Mouse (Mus musculus): ENCODE data around the gene C5ar1.
"Not testable (repeated sequence)": the region's sequence is repeated elsewhere in the genome, so short reads cannot be mapped to it uniquely, and the experiment has no call there.

Gene C5ar1

DNA sequence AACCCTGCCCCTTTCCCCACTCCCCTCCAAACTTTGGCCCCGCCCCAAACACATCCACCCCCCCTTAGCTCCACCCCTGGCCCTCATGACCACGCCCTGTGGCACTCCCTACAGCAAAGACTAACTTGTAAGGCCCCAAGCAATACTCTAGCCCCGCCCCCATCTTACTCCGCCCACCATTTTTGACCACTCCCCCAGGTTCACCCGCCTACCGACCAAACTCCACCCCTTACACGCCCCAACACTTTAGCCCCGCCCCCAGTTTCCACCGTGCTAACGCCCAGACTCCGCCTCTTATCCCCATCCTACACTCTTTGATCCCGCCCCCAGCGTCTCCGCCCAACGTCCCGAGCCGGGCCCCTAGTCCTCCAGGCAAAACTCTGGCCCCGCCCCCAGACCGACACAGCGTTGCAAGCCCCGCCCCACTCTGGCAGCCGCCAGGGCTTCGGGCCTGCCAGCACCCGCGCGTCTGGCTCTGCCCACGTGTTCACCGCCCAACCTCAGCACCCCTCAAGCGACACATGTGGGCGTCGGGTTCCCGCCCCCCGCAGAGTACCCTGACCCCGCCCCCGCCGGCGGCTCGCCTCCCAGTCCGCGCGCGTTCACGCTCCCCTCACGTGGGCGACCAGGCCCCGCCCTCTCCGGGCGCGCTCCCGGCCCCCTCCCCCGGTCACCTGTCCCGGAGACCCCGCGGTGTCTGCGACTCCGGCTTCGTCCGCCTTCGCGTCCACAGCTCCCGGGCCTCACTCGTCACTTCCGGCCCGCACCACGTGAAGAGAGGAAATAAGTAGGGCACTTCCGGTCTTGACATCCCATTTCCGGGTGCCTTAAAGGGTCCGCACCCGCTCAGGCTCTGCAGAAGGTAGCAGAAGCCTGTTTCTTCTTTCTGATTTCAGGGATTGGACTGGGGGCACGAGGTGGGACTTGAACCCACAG is 27.0 kb upstream of the C5ar1 start, which contains the start of gene Ccdc9:
TSS of gene Ccdc9 (minus strand) at position 770 of the 936 bp plus-strand sequence.
- peaks cover 5% of the 10 kb centered on the region; the same call in 1 of the 2 replicates for H3K36me3 ChIP-seq (ENCODE audit: control insufficient read depth, insufficient read depth, low read length, poor library complexity, severe bottlenecking)
- H3K27me3 ChIP-seq (ENCODE audit: control insufficient read depth, insufficient read depth, low read length, poor library complexity, severe bottlenecking) = no peaks in the 10 kb centered on the region; the same call in 1 of the 2 replicates
- peak; percentile 99 for DNase-seq (ENCODE audit: low read depth, low spot score)

- no peaks in the 10 kb centered on the region; the same call in 1 of the 2 replicates for H3K27me3 ChIP-seq (ENCODE audit: control insufficient read depth, insufficient read depth, low read length, poor library complexity, severe bottlenecking)
- DNase-seq (ENCODE audit: low read depth, low spot score) = peak; percentile 66
- peaks cover 7% of the 10 kb centered on the region; the same call in 1 of the 2 replicates for H3K36me3 ChIP-seq (ENCODE audit: control insufficient read depth, insufficient read depth, low read length, poor library complexity, severe bottlenecking)
Measured at GRCm38 (mm10) chr7:16285450-16286025, 26.2 kb upstream of the C5ar1 start.

DNA sequence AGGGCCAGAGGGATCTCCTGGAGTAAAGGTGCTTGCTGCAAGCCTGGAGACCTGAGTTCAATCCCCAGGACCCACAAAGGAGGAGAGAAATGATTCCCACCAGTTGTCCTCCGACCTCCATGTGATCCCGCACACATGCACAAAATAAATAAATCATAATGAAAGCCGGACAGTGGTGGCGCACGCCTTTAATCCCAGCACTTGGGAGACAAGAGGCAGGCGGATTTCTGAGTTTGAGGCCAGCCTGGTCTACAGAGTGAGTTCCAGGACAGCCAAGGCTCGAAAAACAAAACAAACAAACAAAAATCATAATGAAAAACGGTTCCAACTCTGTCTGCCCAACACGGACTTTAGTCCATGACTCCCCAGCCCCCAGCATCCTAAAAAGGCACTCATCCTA is 25.6 kb upstream of the C5ar1 start:
- H3K36me3 ChIP-seq (ENCODE audit: control insufficient read depth, insufficient read depth, low read length, poor library complexity, severe bottlenecking) = peaks cover 7% of the 10 kb centered on the region; the same call in 1 of the 2 replicates
- no peak for DNase-seq (ENCODE audit: low read depth, low spot score)

DNA sequence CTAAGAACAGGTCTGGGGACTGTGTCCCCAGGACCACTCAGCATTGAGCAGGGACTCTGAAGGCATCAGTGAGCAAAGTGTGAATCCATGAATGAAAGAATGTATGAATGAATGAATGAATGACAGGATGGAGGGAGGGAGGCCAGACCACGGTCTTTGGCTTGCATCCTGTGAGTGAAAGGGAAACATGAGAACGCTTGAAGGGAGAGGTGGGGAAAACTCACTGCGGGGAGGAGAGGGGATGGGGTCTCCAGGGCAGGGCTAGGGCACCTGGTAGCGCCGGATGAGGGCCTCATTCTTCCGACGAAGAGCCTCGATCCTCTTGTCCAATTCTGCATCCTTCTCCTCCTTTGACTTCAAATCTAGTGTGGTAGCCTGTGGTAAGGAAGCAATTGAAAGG is 24.7 kb upstream of the C5ar1 start:
- DNase-seq (ENCODE audit: low read depth, low spot score) = no peak

More for the DNA sequence above, 25.6 kb upstream of the C5ar1 start:
- H3K27me3 ChIP-seq (ENCODE audit: control insufficient read depth, insufficient read depth, low read length, poor library complexity, severe bottlenecking) = no peaks in the 10 kb centered on the region; the same call in 1 of the 2 replicates

GRCm38 (mm10) chr7:16282334-16282733 is 23.0 kb upstream of the C5ar1 start:
- no peak for DNase-seq (ENCODE audit: low read depth, low spot score)
- no peaks in the 10 kb centered on the region; the same call in 1 of the 2 replicates for H3K27me3 ChIP-seq (ENCODE audit: control insufficient read depth, insufficient read depth, low read length, poor library complexity, severe bottlenecking)
- peaks cover 11% of the 10 kb centered on the region for H3K36me3 ChIP-seq (ENCODE audit: control insufficient read depth, insufficient read depth, low read length, poor library complexity, severe bottlenecking)

More for the DNA sequence above, 24.7 kb upstream of the C5ar1 start:
- Histone ChIP-seq H3K27me3 (ENCODE audit: control insufficient read depth, insufficient read depth, low read length, poor library complexity, severe bottlenecking) (no peaks in the 10 kb centered on the region; the same call in 1 of the 2 replicates), H3K36me3 (ENCODE audit: control insufficient read depth, insufficient read depth, low read length, poor library complexity, severe bottlenecking) (peaks cover 9% of the 10 kb centered on the region; the same call in 1 of the 2 replicates)

- Histone ChIP-seq H3K27me3 (ENCODE audit: control insufficient read depth, insufficient read depth, low read length, poor library complexity, severe bottlenecking) (no peaks in the 10 kb centered on the region; the same call in 1 of the 2 replicates), H3K36me3 (ENCODE audit: control insufficient read depth, insufficient read depth, low read length, poor library complexity, severe bottlenecking) (peaks cover 15% of the 10 kb centered on the region)
- no peak for DNase-seq (ENCODE audit: low read depth, low spot score)
Measured at GRCm38 (mm10) chr7:16280721-16281120, 21.4 kb upstream of the C5ar1 start.

- peaks cover 8% of the 10 kb centered on the region for H3K36me3 ChIP-seq (ENCODE audit: control insufficient read depth, insufficient read depth, low read length, poor library complexity, severe bottlenecking)
- no peaks in the 10 kb centered on the region for H3K27me3 ChIP-seq (ENCODE audit: control insufficient read depth, insufficient read depth, low read length, poor library complexity, severe bottlenecking)
- no peak for DNase-seq (ENCODE audit: low read depth, low spot score)
Measured at GRCm38 (mm10) chr7:16274922-16275890, 15.9 kb upstream of the C5ar1 start.

GRCm38 (mm10) chr7:16273766-16274140 is 14.4 kb upstream of the C5ar1 start:
- DNase-seq (ENCODE audit: low read depth, low spot score) = peak; percentile 77
- Histone ChIP-seq H3K27me3 (ENCODE audit: control insufficient read depth, insufficient read depth, low read length, poor library complexity, severe bottlenecking) (no peaks in the 10 kb centered on the region), H3K36me3 (ENCODE audit: control insufficient read depth, insufficient read depth, low read length, poor library complexity, severe bottlenecking) (peaks cover 6% of the 10 kb centered on the region)

GRCm38 (mm10) chr7:16273081-16273765 is 13.9 kb upstream of the C5ar1 start, which contains the start of gene Inafm1:
TSS of gene Inafm1 (minus strand) at chr7:16273617.
- Histone ChIP-seq H3K36me3 (ENCODE audit: control insufficient read depth, insufficient read depth, low read length, poor library complexity, severe bottlenecking) (peaks cover 3% of the 10 kb centered on the region), H3K27me3 (ENCODE audit: control insufficient read depth, insufficient read depth, low read length, poor library complexity, severe bottlenecking) (no peaks in the 10 kb centered on the region)
- peak; percentile 96 for DNase-seq (ENCODE audit: low read depth, low spot score)

- Histone ChIP-seq H3K36me3 (ENCODE audit: control insufficient read depth, insufficient read depth, low read length, poor library complexity, severe bottlenecking) (peaks cover 3% of the 10 kb centered on the region), H3K27me3 (ENCODE audit: control insufficient read depth, insufficient read depth, low read length, poor library complexity, severe bottlenecking) (no peaks in the 10 kb centered on the region)
- DNase-seq (ENCODE audit: low read depth, low spot score) = no peak
Measured at GRCm38 (mm10) chr7:16272681-16273080, 13.3 kb upstream of the C5ar1 start.

GRCm38 (mm10) chr7:16271139-16271538 is 11.8 kb upstream of the C5ar1 start:
- DNase-seq (ENCODE audit: low read depth, low spot score) = no peak
- no peaks in the 10 kb centered on the region for H3K36me3 ChIP-seq (ENCODE audit: control insufficient read depth, insufficient read depth, low read length, poor library complexity, severe bottlenecking)

DNA sequence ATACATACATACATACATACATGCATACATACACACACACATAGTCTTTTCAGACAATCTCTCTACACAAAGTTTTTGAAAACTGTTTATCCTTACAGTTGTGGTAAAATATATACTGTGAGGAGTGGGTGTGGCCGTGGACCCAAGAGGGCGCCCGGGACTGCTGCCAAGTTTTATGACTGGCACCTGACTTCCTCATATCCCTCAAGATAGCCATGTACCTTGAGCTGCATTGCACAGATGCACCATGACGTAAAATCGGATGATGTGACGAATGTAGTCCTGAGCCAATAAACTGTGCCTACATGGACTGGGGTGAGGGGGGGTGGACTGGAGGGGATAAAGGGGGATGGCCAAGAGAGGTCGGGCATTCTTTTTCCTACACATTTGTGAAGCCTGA is 7.3 kb upstream of the C5ar1 start:
- H3K27me3 ChIP-seq (ENCODE audit: control insufficient read depth, insufficient read depth, low read length, poor library complexity, severe bottlenecking); H3K36me3 ChIP-seq (ENCODE audit: control insufficient read depth, insufficient read depth, low read length, poor library complexity, severe bottlenecking): not testable (repeated sequence)
- peak; percentile 73 for DNase-seq (ENCODE audit: low read depth, low spot score)

More at GRCm38 (mm10) chr7:16271139-16271538, 11.8 kb upstream of the C5ar1 start:
- no peaks in the 10 kb centered on the region for H3K27me3 ChIP-seq (ENCODE audit: control insufficient read depth, insufficient read depth, low read length, poor library complexity, severe bottlenecking)

GRCm38 (mm10) chr7:16265856-16266255 is 6.5 kb upstream of the C5ar1 start:
- Histone ChIP-seq H3K36me3 (ENCODE audit: control insufficient read depth, insufficient read depth, low read length, poor library complexity, severe bottlenecking) (no peaks in the 10 kb centered on the region), H3K27me3 (ENCODE audit: control insufficient read depth, insufficient read depth, low read length, poor library complexity, severe bottlenecking) (no peaks in the 10 kb centered on the region)
- no peak for DNase-seq (ENCODE audit: low read depth, low spot score)
